Mouse (Mus musculus) forelimb bud, embryonic 11.5 days (tissue): ENCODE results near the gene Mgme1.

ENCODE experiments used
- DNase-seq: peaks from one replicate; pipeline ENCODE4 v3.0.0-alpha.2; 2012; ENCODE audit warnings: low read depth, low spot score

Gene Mgme1

DNA sequence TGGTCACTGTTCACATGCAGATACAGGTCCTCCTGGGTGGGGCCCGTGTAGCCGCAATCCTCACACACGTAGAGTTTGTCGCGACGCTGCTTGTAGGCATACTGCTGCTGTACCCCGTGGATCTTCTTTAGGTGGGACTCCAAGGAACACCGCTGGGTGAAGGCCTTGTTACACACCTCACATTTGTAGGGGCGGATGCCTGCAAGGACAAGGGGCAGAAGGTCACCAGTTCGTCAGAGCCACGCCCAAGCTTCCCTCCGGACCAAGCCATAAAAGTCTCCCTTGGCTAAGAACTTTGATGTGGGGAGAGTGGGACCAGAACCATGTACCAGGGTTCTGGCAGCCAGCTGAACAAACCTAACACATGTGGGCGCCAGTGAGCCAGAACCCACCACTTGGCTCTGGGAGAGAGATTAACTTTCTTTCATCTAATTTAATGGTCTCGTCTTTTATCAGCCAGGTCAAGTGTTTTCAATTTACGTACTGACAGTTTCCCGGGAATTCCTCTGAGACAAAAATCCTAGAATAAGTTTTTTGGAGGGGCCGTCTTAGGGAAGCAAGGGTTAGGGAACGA lies 35.3 kb downstream of the Mgme1 start:
- DNase-seq: no peak

DNA sequence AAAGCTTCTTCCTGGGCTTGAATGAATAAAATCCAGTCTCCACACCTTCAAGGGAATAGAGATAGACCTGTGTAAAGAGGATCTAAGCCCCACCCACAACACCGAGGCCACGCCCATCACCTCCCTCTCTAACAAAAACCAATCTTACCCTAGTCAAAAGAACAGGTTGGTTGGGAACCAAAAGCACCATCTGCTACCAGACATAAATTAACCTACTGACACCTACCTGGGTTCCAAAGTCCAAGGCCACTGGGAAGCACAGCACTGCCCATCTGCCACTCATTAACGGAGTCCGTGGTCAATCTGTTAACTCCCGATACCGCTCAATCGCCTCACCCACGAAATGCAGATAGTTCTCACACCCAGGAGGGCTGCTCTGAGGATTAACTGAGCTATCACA lies 38.1 kb downstream of the Mgme1 start:
- DNase-seq: no peak

DNA sequence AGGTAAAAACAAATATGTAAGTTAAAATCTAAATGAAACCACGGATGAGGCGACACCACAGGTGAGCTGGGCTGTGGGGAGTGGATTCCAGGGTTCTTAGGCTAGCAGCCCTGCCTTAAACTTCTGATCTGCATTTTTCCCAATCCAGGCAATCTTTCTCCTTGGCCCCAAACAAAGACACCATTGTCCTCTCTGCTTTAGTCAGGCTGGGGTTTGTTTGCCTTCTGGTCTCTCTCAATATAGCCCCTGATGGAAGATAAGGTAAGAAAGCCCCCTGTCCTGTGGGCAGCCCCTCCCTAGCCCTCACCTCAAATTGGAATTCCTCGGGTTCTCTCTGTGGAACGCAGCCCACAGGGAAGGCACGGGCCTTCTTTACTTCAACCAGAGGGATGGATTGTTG lies 39.8 kb downstream of the Mgme1 start:
- DNase-seq: no peak

DNA sequence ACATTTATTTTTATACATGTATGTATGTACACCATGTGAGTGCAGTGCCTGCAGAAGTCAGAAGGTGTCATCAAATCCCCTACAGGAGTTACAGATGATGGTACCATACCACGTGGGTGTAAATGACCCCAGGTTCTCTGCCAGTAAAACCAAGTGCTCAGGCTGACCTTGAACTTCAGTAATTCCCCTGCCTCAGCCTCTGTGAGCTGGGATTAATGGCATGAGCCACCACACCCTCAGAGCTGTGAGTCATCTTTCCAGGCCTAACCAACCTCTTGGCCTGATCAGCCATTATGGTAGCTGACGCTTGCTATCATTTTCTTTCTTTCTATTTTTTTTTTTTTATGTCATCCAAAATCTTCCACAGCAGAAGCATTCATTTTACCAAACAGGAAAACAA lies 40.9 kb downstream of the Mgme1 start:
- no peak for DNase-seq

DNA sequence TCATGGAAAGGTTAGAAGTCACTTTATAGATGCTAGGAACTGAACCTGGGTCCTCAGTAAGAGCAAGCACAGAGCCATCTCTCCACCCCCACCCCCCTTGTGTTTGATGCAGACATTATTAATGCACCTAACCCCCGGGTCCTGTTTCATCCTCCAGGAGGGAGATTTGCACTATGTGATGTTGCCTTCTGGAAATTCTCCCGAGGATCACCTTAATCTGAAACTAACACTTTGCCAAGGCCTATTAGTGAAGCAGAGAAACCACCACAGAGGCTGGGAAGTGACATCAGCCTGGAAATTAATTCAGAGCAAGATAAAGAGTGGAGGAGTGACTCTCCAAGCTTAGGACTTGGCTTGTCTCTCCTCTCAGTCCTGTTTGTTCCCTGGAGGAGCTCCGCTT lies 53.8 kb downstream of the Mgme1 start:
- DNase-seq: no peak

DNA sequence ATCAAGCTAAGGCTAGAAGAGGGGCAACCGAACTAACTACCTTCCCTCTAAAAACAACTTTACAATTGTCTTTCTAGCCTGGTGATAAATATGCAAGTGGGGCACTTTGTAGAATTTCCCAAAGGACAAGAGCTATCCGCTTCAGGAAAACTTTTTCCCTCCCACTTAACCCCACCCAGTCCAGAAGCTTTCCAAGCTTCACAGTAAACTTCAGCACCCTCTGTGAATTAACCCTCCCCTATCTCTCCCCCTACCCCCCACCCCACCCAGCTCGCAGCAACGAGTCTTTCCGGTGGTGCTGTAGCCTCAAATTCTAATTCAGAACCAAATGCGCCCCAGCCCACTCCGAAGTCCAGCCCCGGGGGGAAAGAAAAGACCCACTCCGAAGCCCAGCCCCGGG lies 59.0 kb downstream of the Mgme1 start:
- DNase-seq: no peak

DNA sequence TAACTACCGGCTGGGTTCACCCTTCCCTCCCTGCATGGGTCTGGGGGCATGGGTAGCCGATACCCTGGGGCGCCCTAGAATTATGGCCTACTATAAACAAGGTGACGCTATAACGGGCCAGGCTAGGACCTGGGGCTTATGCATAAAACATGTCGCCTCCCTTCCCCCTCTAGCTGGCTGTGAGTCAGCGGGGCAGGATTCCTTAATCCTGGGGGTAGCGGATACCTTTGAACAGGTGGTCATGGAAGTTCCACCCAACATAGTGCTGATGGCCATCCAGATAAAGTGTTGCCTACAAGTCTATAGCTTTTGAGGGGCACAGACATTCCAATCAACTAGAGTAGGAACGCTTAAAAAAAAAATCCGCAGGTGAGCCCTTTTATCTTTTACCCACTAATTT lies 59.5 kb downstream of the Mgme1 start:
- DNase-seq: no peak

DNA sequence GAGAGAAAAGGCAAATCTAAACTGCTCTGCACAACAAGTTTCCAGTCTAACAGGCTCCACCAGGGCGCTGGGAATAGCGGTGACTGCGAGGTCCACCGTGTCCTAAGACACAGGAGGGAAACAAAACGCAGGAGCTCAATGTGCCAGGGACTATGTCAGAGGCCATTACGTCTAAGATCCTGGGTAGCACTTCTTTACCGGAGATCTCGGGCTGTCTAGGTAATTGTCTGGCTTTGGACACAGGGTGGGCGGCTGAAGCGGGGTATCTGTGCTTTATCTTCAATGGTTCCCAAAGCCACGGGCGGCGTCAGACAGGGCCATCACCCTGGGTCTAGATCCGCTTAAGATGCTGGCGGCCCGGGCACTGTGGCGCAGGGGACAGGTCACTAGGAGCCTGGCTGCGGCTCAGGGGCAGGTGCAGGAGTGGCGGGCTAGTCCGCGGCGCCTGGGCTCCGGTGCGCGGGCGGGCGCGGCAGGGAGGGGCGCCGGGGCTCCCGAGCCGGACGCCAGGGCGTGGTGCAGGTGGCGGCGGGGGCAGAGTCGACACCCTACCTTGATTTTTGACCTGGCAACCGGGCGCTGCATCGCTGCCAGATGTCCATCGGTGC lies 60.0 kb downstream of the Mgme1 start:
- DNase-seq: no peak
